8 mouse cellular contexts compared by ENCODE assay signal in genomic region chr1:169670705-169671104, GRCm38 (mm10). TPM values are rescaled to one million over a fixed set of nuclear protein-coding genes. Genes with fewer than 3 reads are reported as not detected.
A peak's percentile ranks its signal among the peaks of the same experiment; 100 is the strongest.
DNase-seq lines count a peak whose midpoint lies in the region; ATAC-seq and TF ChIP-seq lines count a peak whose summit lies in the region.
"Had no signal": no experiment of that assay in that cellular context is flagged by ENCODE, and none has a peak within 500 bp of the region (broad histone marks: within the 10 kb centered on the region; RNA-seq: fewer than 3 reads in every experiment).

No protein-coding gene starts in this region.

- H3K4me2 ChIP-seq in kidney, embryonic 14.5 days (replicated peaks; ENCODE audit: low read depth, low read length), result no peak overlapping the region
- H3K4me2 ChIP-seq in hindbrain, postnatal 0 days (ENCODE audit: low read depth, low read length), result no peak overlapping the region
- H3K4me2 ChIP-seq in neural tube, embryonic 11.5 days (ENCODE audit: low read depth), result no peak overlapping the region

- peak; percentile 82 for TF ChIP-seq CTCF in hindbrain, postnatal 0 days (IDR thresholded peaks at IDR 0.05; ENCODE audit: low read depth)

- H3K27ac ChIP-seq in kidney, embryonic 14.5 days (ENCODE audit: low read depth, low read length), result no peak overlapping the region
- no peak overlapping the region for H3K27ac ChIP-seq in hindbrain, postnatal 0 days
- H3K27ac ChIP-seq in neural tube, embryonic 11.5 days (ENCODE audit: low read depth, low read length), result no peak overlapping the region

- ATAC-seq in kidney, embryonic 14.5 days (ENCODE audit: low FRiP score, low TSS enrichment), result no peak
- 0 out of 2 replicates have a peak, but pooled peaks have one; percentile 32 for ATAC-seq in hindbrain, postnatal 0 days
- no peak for ATAC-seq in neural tube, embryonic 11.5 days (ENCODE audit: insufficient read depth, low FRiP score, low TSS enrichment)

- no peak overlapping the region for H3K9ac ChIP-seq in kidney, embryonic 14.5 days (ENCODE audit: low read depth, low read length)
- no peak overlapping the region for H3K9ac ChIP-seq in hindbrain, postnatal 0 days (replicated peaks; ENCODE audit: low read length)
- no peak overlapping the region for H3K9ac ChIP-seq in neural tube, embryonic 11.5 days (ENCODE audit: low read length)

- WGBS in kidney, embryonic 14.5 days, result 67% methylated on average over 1 of the region's 1 CpGs
- 57% methylated on average over 1 of the region's 1 CpGs for WGBS in hindbrain, postnatal 0 days
- WGBS in neural tube, embryonic 11.5 days, result 74% methylated on average over 1 of the region's 1 CpGs

- H3K27me3 ChIP-seq in kidney, embryonic 14.5 days (ENCODE audit: control insufficient read depth, insufficient read depth, low read length), result no peaks in the 10 kb centered on the region
- H3K27me3 ChIP-seq in hindbrain, postnatal 0 days (ENCODE audit: insufficient read depth, low read length), result no peaks in the 10 kb centered on the region
- no peaks in the 10 kb centered on the region for H3K27me3 ChIP-seq in neural tube, embryonic 11.5 days (ENCODE audit: control insufficient read depth, insufficient read depth, low read length)

- DNase-seq in kidney, postnatal 4 days, result peak; percentile 20 to 39
- peak; percentile 83 for DNase-seq in NIH3T3 (ENCODE audit: low read depth)
- peak; percentile 77 for DNase-seq in embryo, embryonic 10 days (ENCODE audit: low spot score)
- peak; percentile 87 for DNase-seq in hindbrain, postnatal 0 days (ENCODE audit: low spot score)
- DNase-seq in neural tube, embryonic 11.5 days (ENCODE audit: low spot score), result peak; percentile 57
- no peak for DNase-seq in thymus, postnatal 25 days

- no peaks in the 10 kb centered on the region for H3K4me1 ChIP-seq in kidney, embryonic 14.5 days (ENCODE audit: control insufficient read depth, insufficient read depth, low read length)
- H3K4me1 ChIP-seq in hindbrain, postnatal 0 days (ENCODE audit: insufficient read depth, low read length), result no peaks in the 10 kb centered on the region
- H3K4me1 ChIP-seq in neural tube, embryonic 11.5 days (ENCODE audit: control insufficient read depth, insufficient read depth, low read length), result no peaks in the 10 kb centered on the region

- H3K9me3 ChIP-seq in kidney, embryonic 14.5 days (ENCODE audit: control insufficient read depth, low read length), result no peaks in the 10 kb centered on the region
- H3K9me3 ChIP-seq in hindbrain, postnatal 0 days (ENCODE audit: low read length), result no peaks in the 10 kb centered on the region
- no peaks in the 10 kb centered on the region for H3K9me3 ChIP-seq in neural tube, embryonic 11.5 days (ENCODE audit: control insufficient read depth, low read length)

- H3K36me3 ChIP-seq in kidney, embryonic 14.5 days (ENCODE audit: control insufficient read depth, insufficient read depth, low read length), result no peaks in the 10 kb centered on the region
- no peaks in the 10 kb centered on the region for H3K36me3 ChIP-seq in hindbrain, postnatal 0 days (ENCODE audit: insufficient read depth, low read length)
- no peaks in the 10 kb centered on the region for H3K36me3 ChIP-seq in neural tube, embryonic 11.5 days (ENCODE audit: control insufficient read depth, insufficient read depth, low read length)

- H3K4me3 ChIP-seq in kidney, embryonic 14.5 days (ENCODE audit: low read length), result no peak overlapping the region
- H3K4me3 ChIP-seq in hindbrain, postnatal 0 days (ENCODE audit: low read length), result no peak overlapping the region
- H3K4me3 ChIP-seq in neural tube, embryonic 11.5 days (ENCODE audit: low read depth, low read length), result no peak overlapping the region

RNA-seq across cellular contexts. Expression of gene Rgs5, which starts 15.4 kb away (rescaled TPM):
- polyA plus RNA-seq in kidney, embryonic 14.5 days (2014; fragmentation: Nextera tagmentation; extraction: Ambion mirVana), result 27.5 and 29.6 TPM in 2 replicates
- 40.6 and 46.3 TPM in 2 replicates for total RNA-seq in hindbrain, postnatal 0 days (2014; rRNA removed)
- 15.6 and 17.1 TPM in 2 replicates for polyA plus RNA-seq in hindbrain, postnatal 0 days (2015; fragmentation: Nextera tagmentation; extraction: Ambion mirVana)
- 10.2 TPM in 2 replicates for polyA plus RNA-seq in neural tube, embryonic 11.5 days (2014; fragmentation: Nextera tagmentation; extraction: Ambion mirVana)
- total RNA-seq: common myeloid progenitor, adult 5-6 weeks had no signal
